Mouse (Mus musculus): Measurements from ENCODE around the gene Zdhhc22. TPM values are rescaled to one million over a fixed set of nuclear protein-coding genes. Genes with fewer than 3 reads are reported as not detected.

Zdhhc22 gene
- total and polyA plus RNA-seq, 3 experiments: not detected

DNA sequence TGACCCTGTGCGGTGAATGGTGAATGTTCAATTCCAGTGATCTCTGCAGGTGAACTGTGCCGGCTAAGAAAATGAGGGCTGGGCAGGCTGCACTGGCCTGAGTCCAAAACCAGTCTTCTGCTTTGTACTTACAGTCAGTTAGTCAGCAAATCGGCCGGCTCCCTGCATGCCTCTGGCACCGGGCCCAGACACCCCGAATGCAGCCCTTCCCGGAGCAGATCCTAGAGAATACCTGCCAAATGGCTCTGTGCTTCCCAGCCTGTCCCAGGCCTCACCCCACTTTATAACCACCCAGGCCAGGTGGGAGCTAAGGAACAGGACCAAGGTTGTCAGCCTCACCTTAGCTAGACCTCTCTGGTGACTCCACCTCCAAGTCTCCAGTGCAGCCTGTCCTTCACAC lies 17.0 kb downstream of the Zdhhc22 start:
- peaks cover 0 to 8% of the 10 kb centered on the region in 2 experiments; a peak in 2 of 4 replicates for H3K4me1 ChIP-seq (ENCODE audit: control insufficient read depth in 1 of 2, insufficient read depth in 2 of 2)
- no peak overlapping the region for H3K9ac ChIP-seq (ENCODE audit: insufficient read depth, low read depth)
- in situ Hi-C loops (cut with MboI; ENCODE audit: low pct_ligation_motif_present, low pct_unique_long_range_greater_than_20kb, low sequenced_read_pairs) (loop anchor here (5.0 kb wide), 1 partner anchor 201 kb away; no protein-coding TSS in a partner anchor), dilution Hi-C loops (cut with MboI; ENCODE audit: extremely low pct_ligation_motif_present, extremely low pct_unique_long_range_greater_than_20kb, low sequenced_read_pairs) (no loop called here)
- H3K27ac ChIP-seq (ENCODE audit: insufficient read depth, low read depth): no peak overlapping the region
- no peaks in the 10 kb centered on the region for H3K36me3 ChIP-seq (replicated peaks in 1 of 2; ENCODE audit: control insufficient read depth in 1 of 2, insufficient read depth in 1 of 2, low read length in 1 of 2)
- H3K27me3 ChIP-seq (replicated peaks): peaks cover 8% of the 10 kb centered on the region
- no peak for TF ChIP-seq RCOR1 (conservative IDR thresholded peaks at IDR 0.05; ENCODE audit: low read depth, low read length)
- TF ChIP-seq SMC3 (IDR thresholded peaks at IDR 0.05; ENCODE audit: low read depth, low read length): no peak
- no peak for TF ChIP-seq ZNF384 (IDR thresholded peaks at IDR 0.05; ENCODE audit: low read depth, low read length)
- no peak for TF ChIP-seq CHD2 (IDR thresholded peaks at IDR 0.05; ENCODE audit: low read length)
- TF ChIP-seq MAFK (IDR thresholded peaks at IDR 0.05; ENCODE audit: insufficient replicate concordance, low read length): no peak
- TF ChIP-seq RAD21 (IDR thresholded peaks at IDR 0.05; ENCODE audit: low read depth, low read length): no peak
- TF ChIP-seq MXI1 (IDR thresholded peaks at IDR 0.05; ENCODE audit: low read depth, low read length): no peak
- TF ChIP-seq MAX (IDR thresholded peaks at IDR 0.05; ENCODE audit: low read length): no peak
- TF ChIP-seq MAZ (IDR thresholded peaks at IDR 0.05; ENCODE audit: low read depth, low read length): no peak
- TF ChIP-seq BHLHE40 (IDR thresholded peaks at IDR 0.05; ENCODE audit: low read depth, low read length): no peak
- TF ChIP-seq SIN3A (IDR thresholded peaks at IDR 0.05; ENCODE audit: low read length): no peak
- no peak for TF ChIP-seq ETS1 (conservative IDR thresholded peaks at IDR 0.05; ENCODE audit: low read depth, low read length)
- no peak for TF ChIP-seq IRF4 (IDR thresholded peaks at IDR 0.05; ENCODE audit: low read depth, low read length)
- no peak for DNase-seq (ENCODE audit: extremely low read depth)
- H3K4me2 ChIP-seq (ENCODE audit: insufficient read depth, low read depth, poor library complexity, severe bottlenecking): no peak overlapping the region
- H3K79me2 ChIP-seq (replicated peaks; ENCODE audit: control insufficient read depth, extremely low read depth, insufficient read depth, poor library complexity, severe bottlenecking): no peaks in the 10 kb centered on the region
- H3K9me3 ChIP-seq (replicated peaks; ENCODE audit: low read length): no peaks in the 10 kb centered on the region
- H3K4me3 ChIP-seq (replicated peaks in 1 of 3; ENCODE audit: low read depth in 2 of 3, low read length in 2 of 3, poor library complexity in 1 of 3): no peak overlapping the region

DNA sequence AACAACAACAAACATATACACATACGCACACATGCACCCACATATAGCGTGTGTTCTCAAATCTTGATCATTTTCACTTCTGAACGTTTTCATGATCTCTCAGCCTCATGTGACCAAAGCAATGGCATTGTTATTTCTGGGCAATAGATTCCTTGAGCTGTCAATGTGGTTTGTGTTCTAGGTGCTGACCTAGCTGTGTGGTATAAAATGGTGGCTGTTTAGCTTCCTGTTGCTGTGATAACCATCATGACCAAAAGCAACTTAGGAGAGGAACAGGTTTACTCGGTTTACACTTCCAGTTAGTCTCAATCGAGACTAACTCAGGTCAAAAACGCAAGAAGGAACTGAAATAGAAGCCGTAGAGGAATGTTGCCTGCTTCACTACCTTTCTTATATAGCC lies 19.1 kb downstream of the Zdhhc22 start:
- dilution Hi-C loops (cut with MboI; ENCODE audit: extremely low pct_ligation_motif_present, extremely low pct_unique_long_range_greater_than_20kb, low sequenced_read_pairs) (no loop called here), in situ Hi-C loops (cut with MboI; ENCODE audit: low pct_ligation_motif_present, low pct_unique_long_range_greater_than_20kb, low sequenced_read_pairs) (loop anchor here (5.0 kb wide), 1 partner anchor 199 kb away; no protein-coding TSS in a partner anchor)
- Histone ChIP-seq H3K27ac (ENCODE audit: insufficient read depth, low read depth) (no peak overlapping the region), H3K27me3 (replicated peaks) (no peaks in the 10 kb centered on the region), H3K4me2 (ENCODE audit: insufficient read depth, low read depth, poor library complexity, severe bottlenecking) (no peak overlapping the region), H3K4me3 (replicated peaks in 1 of 3; ENCODE audit: low read depth in 2 of 3, low read length in 2 of 3, poor library complexity in 1 of 3) (no peak overlapping the region), H3K36me3 (replicated peaks in 1 of 2; ENCODE audit: control insufficient read depth in 1 of 2, insufficient read depth in 1 of 2, low read length in 1 of 2) (no peaks in the 10 kb centered on the region), H3K4me1 (ENCODE audit: control insufficient read depth in 1 of 2, insufficient read depth in 2 of 2) (peaks cover 0 to 8% of the 10 kb centered on the region in 2 experiments; a peak in 2 of 4 replicates), H3K79me2 (replicated peaks; ENCODE audit: control insufficient read depth, extremely low read depth, insufficient read depth, poor library complexity, severe bottlenecking) (no peaks in the 10 kb centered on the region), H3K9ac (ENCODE audit: insufficient read depth, low read depth) (no peak overlapping the region), H3K9me3 (replicated peaks; ENCODE audit: low read length) (no peaks in the 10 kb centered on the region)
- DNase-seq (ENCODE audit: extremely low read depth): no peak
- no peak for TF ChIP-seq MXI1 (IDR thresholded peaks at IDR 0.05; ENCODE audit: low read depth, low read length)
- no peak for TF ChIP-seq ZC3H11A (IDR thresholded peaks at IDR 0.05; ENCODE audit: low read depth, low read length)
- no peak for TF ChIP-seq POLR2A (IDR thresholded peaks at IDR 0.05; ENCODE audit: low read depth, low read length)

GRCm38 (mm10) chr12:86969220-86969601 lies 21.0 kb downstream of the Zdhhc22 start:
- TF ChIP-seq MAFK (IDR thresholded peaks at IDR 0.05; ENCODE audit: insufficient replicate concordance, low read length) (no peak), CTCF (conservative IDR thresholded peaks at IDR 0.05 in 1 of 2, IDR thresholded peaks at IDR 0.05 in 1 of 2; ENCODE audit: low read depth in 2 of 2, low read length in 2 of 2) (no peak), POLR2A (IDR thresholded peaks at IDR 0.05; ENCODE audit: low read depth, low read length) (no peak), JUND (conservative IDR thresholded peaks at IDR 0.05; ENCODE audit: low read depth, low read length) (no peak), ZC3H11A (IDR thresholded peaks at IDR 0.05; ENCODE audit: low read depth, low read length) (no peak), SMC3 (IDR thresholded peaks at IDR 0.05; ENCODE audit: low read depth, low read length) (no peak), MXI1 (IDR thresholded peaks at IDR 0.05; ENCODE audit: low read depth, low read length) (no peak), JUN (IDR thresholded peaks at IDR 0.05; ENCODE audit: insufficient read depth, low read depth, low read length) (no peak), TBP (conservative IDR thresholded peaks at IDR 0.05; ENCODE audit: low read depth, low read length) (no peak), MAZ (IDR thresholded peaks at IDR 0.05; ENCODE audit: low read depth, low read length) (no peak), HCFC1 (IDR thresholded peaks at IDR 0.05; ENCODE audit: low read depth, low read length) (no peak), ELF1 (IDR thresholded peaks at IDR 0.05; ENCODE audit: low read depth, low read length) (no peak), RCOR1 (conservative IDR thresholded peaks at IDR 0.05; ENCODE audit: low read depth, low read length) (no peak), USF2 (conservative IDR thresholded peaks at IDR 0.05; ENCODE audit: low read depth, low read length) (no peak), EP300 (IDR thresholded peaks at IDR 0.05; ENCODE audit: low read length) (no peak), MEF2A (IDR thresholded peaks at IDR 0.05; ENCODE audit: borderline replicate concordance, low read depth, low read length) (no peak)
- no peak for DNase-seq (ENCODE audit: extremely low read depth)
- Histone ChIP-seq H3K9ac (ENCODE audit: insufficient read depth, low read depth) (no peak overlapping the region), H3K36me3 (replicated peaks in 1 of 2; ENCODE audit: control insufficient read depth in 1 of 2, insufficient read depth in 1 of 2, low read length in 1 of 2) (peaks cover 4 to 16% of the 10 kb centered on the region in 2 experiments), H3K4me1 (ENCODE audit: control insufficient read depth in 1 of 2, insufficient read depth in 2 of 2) (no peaks in the 10 kb centered on the region), H3K4me2 (ENCODE audit: insufficient read depth, low read depth, poor library complexity, severe bottlenecking) (no peak overlapping the region), H3K27ac (ENCODE audit: insufficient read depth, low read depth) (no peak overlapping the region), H3K9me3 (replicated peaks; ENCODE audit: low read length) (no peaks in the 10 kb centered on the region), H3K79me2 (replicated peaks; ENCODE audit: control insufficient read depth, extremely low read depth, insufficient read depth, poor library complexity, severe bottlenecking) (no peaks in the 10 kb centered on the region), H3K27me3 (replicated peaks) (no peaks in the 10 kb centered on the region), H3K4me3 (replicated peaks in 1 of 3; ENCODE audit: low read depth in 2 of 3, low read length in 2 of 3, poor library complexity in 1 of 3) (no peak overlapping the region)
- dilution Hi-C loops (cut with MboI; ENCODE audit: extremely low pct_ligation_motif_present, extremely low pct_unique_long_range_greater_than_20kb, low sequenced_read_pairs): no loop called here
- in situ Hi-C loops (cut with MboI; ENCODE audit: low pct_ligation_motif_present, low pct_unique_long_range_greater_than_20kb, low sequenced_read_pairs): no loop called here
